8 mouse cellular contexts compared by ENCODE assay signal in genomic region chr9:20887191-20887590, GRCm38 (mm10). TPM values are rescaled to one million over a fixed set of nuclear protein-coding genes. Genes with fewer than 3 reads are reported as not detected.
A peak's percentile ranks its signal among the peaks of the same experiment; 100 is the strongest.
DNase-seq lines count a peak whose midpoint lies in the region; ATAC-seq and TF ChIP-seq lines count a peak whose summit lies in the region.
"Had no signal": no experiment of that assay in that cellular context is flagged by ENCODE, and none has a peak within 500 bp of the region (broad histone marks: within the 10 kb centered on the region; RNA-seq: fewer than 3 reads in every experiment).

No protein-coding gene starts in this region.

- ATAC-seq in lung, embryonic 15.5 days (ENCODE audit: borderline replicate concordance, extremely low read depth, low FRiP score, low TSS enrichment) = no peak
- no peak for ATAC-seq in embryonic facial prominence, embryonic 15.5 days (ENCODE audit: insufficient number of reproducible peaks, low FRiP score, low TSS enrichment, low read depth)
- ATAC-seq in hindbrain, postnatal 0 days = no peak
- ATAC-seq in midbrain, postnatal 0 days (ENCODE audit: low FRiP score) = no peak
- no peak for ATAC-seq in cerebellum, adult (ENCODE audit: insufficient number of reproducible peaks, low FRiP score, low TSS enrichment)
- ATAC-seq in activated CD4-positive, CD25-positive, alpha-beta regulatory T cell, adult 4 months = no peak

- TF ChIP-seq CTCF in lung, adult 2 months (IDR thresholded peaks at IDR 0.05; ENCODE audit: insufficient read depth, low read length) = no peak
- no peak for TF ChIP-seq CTCF in hindbrain, postnatal 0 days (IDR thresholded peaks at IDR 0.05; ENCODE audit: low read depth)
- peak; percentile 8; the same call in 1 of the 2 replicates for TF ChIP-seq CTCF in midbrain, postnatal 0 days (IDR thresholded peaks at IDR 0.05)

- H3K9me3 ChIP-seq in lung, embryonic 15.5 days = no peaks in the 10 kb centered on the region
- no peaks in the 10 kb centered on the region for H3K9me3 ChIP-seq in embryonic facial prominence, embryonic 15.5 days (replicated peaks)
- H3K9me3 ChIP-seq in hindbrain, postnatal 0 days (ENCODE audit: low read length) = no peaks in the 10 kb centered on the region
- no peaks in the 10 kb centered on the region for H3K9me3 ChIP-seq in midbrain, postnatal 0 days (ENCODE audit: low read length)

- DNase-seq in lung, adult 2 months = no peak
- DNase-seq in hindbrain, postnatal 0 days (ENCODE audit: low spot score) = no peak
- DNase-seq in midbrain, postnatal 0 days (ENCODE audit: low spot score) = no peak
- DNase-seq: thymus, adult 18-20 months had no signal

- H3K27me3 ChIP-seq in lung, embryonic 15.5 days = no peaks in the 10 kb centered on the region
- H3K27me3 ChIP-seq in embryonic facial prominence, embryonic 15.5 days = no peaks in the 10 kb centered on the region
- H3K27me3 ChIP-seq in hindbrain, postnatal 0 days (ENCODE audit: insufficient read depth, low read length) = no peaks in the 10 kb centered on the region
- no peaks in the 10 kb centered on the region for H3K27me3 ChIP-seq in midbrain, postnatal 0 days (ENCODE audit: insufficient read depth, low read length)

- peak overlapping the region; percentile 92 for H3K27ac ChIP-seq in lung, embryonic 15.5 days
- H3K27ac ChIP-seq in embryonic facial prominence, embryonic 15.5 days (replicated peaks) = peak overlapping the region; percentile 95; the same call in 1 of the 2 replicates
- peak overlapping the region; percentile 96; the same call in 1 of the 2 replicates for H3K27ac ChIP-seq in hindbrain, postnatal 0 days
- peak overlapping the region; percentile 86 for H3K27ac ChIP-seq in midbrain, postnatal 0 days (ENCODE audit: low read depth, low read length)

- H3K4me3 ChIP-seq in lung, embryonic 15.5 days = no peak overlapping the region
- H3K4me3 ChIP-seq in lung, adult 2 months (replicated peaks; ENCODE audit: extremely low read depth, low read depth, low read length) = no peak overlapping the region
- H3K4me3 ChIP-seq in embryonic facial prominence, embryonic 15.5 days (replicated peaks) = no peak overlapping the region
- H3K4me3 ChIP-seq in hindbrain, postnatal 0 days (ENCODE audit: low read length) = no peak overlapping the region
- no peak overlapping the region for H3K4me3 ChIP-seq in midbrain, postnatal 0 days (ENCODE audit: low read depth, low read length)

- 87% methylated on average over 6 of the region's 6 CpGs for WGBS in lung, embryonic 15.5 days
- 90% methylated on average over 6 of the region's 6 CpGs for WGBS in lung, adult 2 months
- 88% methylated on average over 6 of the region's 6 CpGs for WGBS in embryonic facial prominence, embryonic 15.5 days
- 86% methylated on average over 6 of the region's 6 CpGs for WGBS in hindbrain, postnatal 0 days
- WGBS in midbrain, postnatal 0 days = 90% methylated on average over 6 of the region's 6 CpGs

- peak overlapping the region; percentile 73 for H3K4me2 ChIP-seq in lung, embryonic 15.5 days
- H3K4me2 ChIP-seq in embryonic facial prominence, embryonic 15.5 days (replicated peaks) = 0 out of 2 replicates have a peak overlapping the region, but pooled peaks have one; percentile 76
- H3K4me2 ChIP-seq in hindbrain, postnatal 0 days (ENCODE audit: low read depth, low read length) = peak overlapping the region; percentile 65
- no peak overlapping the region for H3K4me2 ChIP-seq in midbrain, postnatal 0 days (ENCODE audit: low read depth, low read length, poor library complexity, severe bottlenecking)

- peaks cover 30% of the 10 kb centered on the region for H3K36me3 ChIP-seq in lung, embryonic 15.5 days
- H3K36me3 ChIP-seq in embryonic facial prominence, embryonic 15.5 days = peaks cover 30% of the 10 kb centered on the region
- peaks cover 25% of the 10 kb centered on the region for H3K36me3 ChIP-seq in hindbrain, postnatal 0 days (ENCODE audit: insufficient read depth, low read length)
- H3K36me3 ChIP-seq in midbrain, postnatal 0 days (ENCODE audit: insufficient read depth, low read length) = peaks cover 21% of the 10 kb centered on the region

- H3K4me1 ChIP-seq in lung, embryonic 15.5 days = peaks cover 11% of the 10 kb centered on the region
- no peaks in the 10 kb centered on the region; the same call in 1 of the 2 replicates for H3K4me1 ChIP-seq in lung, adult 2 months (ENCODE audit: control insufficient read depth, insufficient read depth, low read length)
- H3K4me1 ChIP-seq in embryonic facial prominence, embryonic 15.5 days = peaks cover 12% of the 10 kb centered on the region
- no peaks in the 10 kb centered on the region for H3K4me1 ChIP-seq in hindbrain, postnatal 0 days (ENCODE audit: insufficient read depth, low read length)
- peaks cover 3% of the 10 kb centered on the region; the same call in 1 of the 2 replicates for H3K4me1 ChIP-seq in midbrain, postnatal 0 days (ENCODE audit: insufficient read depth, low read length)

- no peak for TF ChIP-seq POLR2A in lung, adult 2 months (IDR thresholded peaks at IDR 0.05; ENCODE audit: borderline replicate concordance, extremely low read depth, low read depth, low read length)

- no peak overlapping the region for H3K9ac ChIP-seq in lung, embryonic 15.5 days
- no peak overlapping the region for H3K9ac ChIP-seq in embryonic facial prominence, embryonic 15.5 days
- H3K9ac ChIP-seq in hindbrain, postnatal 0 days (replicated peaks; ENCODE audit: low read length) = no peak overlapping the region
- no peak overlapping the region for H3K9ac ChIP-seq in midbrain, postnatal 0 days (replicated peaks; ENCODE audit: low read length, poor library complexity, severe bottlenecking)

RNA-seq across cellular contexts. Expression of gene Ppan, which starts 0.8 kb away (rescaled TPM):
- polyA plus RNA-seq in lung, embryonic 15.5 days (2015; fragmentation: Nextera tagmentation; extraction: Ambion mirVana) = 67.3 and 71.3 TPM in 2 replicates
- polyA plus RNA-seq in lung, adult 2 months (2012; rRNA removed) = 36.2 and 49.8 TPM in 2 replicates
- polyA plus RNA-seq in embryonic facial prominence, embryonic 15.5 days (2015; fragmentation: Nextera tagmentation; extraction: Ambion mirVana) = 83.2 and 89.9 TPM in 2 replicates
- 45.4 and 57.4 TPM in 2 replicates for total RNA-seq in hindbrain, postnatal 0 days (2014; rRNA removed)
- 36.8 and 44.1 TPM in 2 replicates for polyA plus RNA-seq in hindbrain, postnatal 0 days (2015; fragmentation: Nextera tagmentation; extraction: Ambion mirVana)
- 42.0 and 52.6 TPM in 2 replicates for total RNA-seq in midbrain, postnatal 0 days (2014; rRNA removed)
- 37.9 and 39.9 TPM in 2 replicates for polyA plus RNA-seq in midbrain, postnatal 0 days (2015; fragmentation: Nextera tagmentation; extraction: Ambion mirVana)
- 10 to 100 TPM; 22.9 to 30.1 TPM for polyA plus RNA-seq in activated CD4-positive, CD25-positive, alpha-beta regulatory T cell, adult 4 months (2017; shearing (Covaris generic))

RNA-seq across cellular contexts. Expression of gene Angptl6, which starts 7.7 kb away (rescaled TPM):
- polyA plus RNA-seq in lung, embryonic 15.5 days (2015; fragmentation: Nextera tagmentation; extraction: Ambion mirVana) = 2.8 and 3.4 TPM in 2 replicates
- 2.8 and 3.5 TPM in 2 replicates for polyA plus RNA-seq in lung, adult 2 months (2012; rRNA removed)
- 5.0 and 5.4 TPM in 2 replicates for polyA plus RNA-seq in embryonic facial prominence, embryonic 15.5 days (2015; fragmentation: Nextera tagmentation; extraction: Ambion mirVana)
- 10.9 and 12.1 TPM in 2 replicates for total RNA-seq in hindbrain, postnatal 0 days (2014; rRNA removed)
- 10.9 and 11.1 TPM in 2 replicates for polyA plus RNA-seq in hindbrain, postnatal 0 days (2015; fragmentation: Nextera tagmentation; extraction: Ambion mirVana)
- total RNA-seq in midbrain, postnatal 0 days (2014; rRNA removed) = 10.0 and 12.4 TPM in 2 replicates
- polyA plus RNA-seq in midbrain, postnatal 0 days (2015; fragmentation: Nextera tagmentation; extraction: Ambion mirVana) = 13.4 and 17.0 TPM in 2 replicates
- 1 to 10 TPM in 1 of 2 experiments, under 1 TPM in 1; 0.76 to 1.5 TPM for polyA plus RNA-seq in activated CD4-positive, CD25-positive, alpha-beta regulatory T cell, adult 4 months (2017; shearing (Covaris generic))

RNA-seq across cellular contexts. Expression of gene Eif3g, which starts 11.2 kb away (rescaled TPM):
- polyA plus RNA-seq in lung, embryonic 15.5 days (2015; fragmentation: Nextera tagmentation; extraction: Ambion mirVana) = 281 and 294 TPM in 2 replicates
- polyA plus RNA-seq in lung, adult 2 months (2012; rRNA removed) = 88.4 and 93.6 TPM in 2 replicates
- 305 and 312 TPM in 2 replicates for polyA plus RNA-seq in embryonic facial prominence, embryonic 15.5 days (2015; fragmentation: Nextera tagmentation; extraction: Ambion mirVana)
- 76.1 and 79.5 TPM in 2 replicates for total RNA-seq in hindbrain, postnatal 0 days (2014; rRNA removed)
- polyA plus RNA-seq in hindbrain, postnatal 0 days (2015; fragmentation: Nextera tagmentation; extraction: Ambion mirVana) = 225 and 236 TPM in 2 replicates
- 95.7 and 102 TPM in 2 replicates for total RNA-seq in midbrain, postnatal 0 days (2014; rRNA removed)
- polyA plus RNA-seq in midbrain, postnatal 0 days (2015; fragmentation: Nextera tagmentation; extraction: Ambion mirVana) = 227 and 232 TPM in 2 replicates
- 100 to 1,000 TPM; 190 to 235 TPM for polyA plus RNA-seq in activated CD4-positive, CD25-positive, alpha-beta regulatory T cell, adult 4 months (2017; shearing (Covaris generic))

RNA-seq across cellular contexts. Expression of gene A230050P20Rik, which starts 18.7 kb away (rescaled TPM):
- polyA plus RNA-seq in lung, embryonic 15.5 days (2015; fragmentation: Nextera tagmentation; extraction: Ambion mirVana) = 15.7 and 18.6 TPM in 2 replicates
- polyA plus RNA-seq in lung, adult 2 months (2012; rRNA removed) = 95.9 and 105 TPM in 2 replicates
- 16.5 and 18.4 TPM in 2 replicates for polyA plus RNA-seq in embryonic facial prominence, embryonic 15.5 days (2015; fragmentation: Nextera tagmentation; extraction: Ambion mirVana)
- 22.8 and 26.0 TPM in 2 replicates for total RNA-seq in hindbrain, postnatal 0 days (2014; rRNA removed)
- 32.7 and 34.1 TPM in 2 replicates for polyA plus RNA-seq in hindbrain, postnatal 0 days (2015; fragmentation: Nextera tagmentation; extraction: Ambion mirVana)
- 21.5 and 30.6 TPM in 2 replicates for total RNA-seq in midbrain, postnatal 0 days (2014; rRNA removed)
- polyA plus RNA-seq in midbrain, postnatal 0 days (2015; fragmentation: Nextera tagmentation; extraction: Ambion mirVana) = 24.7 and 28.5 TPM in 2 replicates
- 10 to 100 TPM; 12.4 to 14.6 TPM for polyA plus RNA-seq in activated CD4-positive, CD25-positive, alpha-beta regulatory T cell, adult 4 months (2017; shearing (Covaris generic))
